27 mouse cellular contexts compared by ENCODE assay signal in genomic region chr1:177742119-177742518, GRCm38 (mm10). TPM values are rescaled to one million over a fixed set of nuclear protein-coding genes. Genes with fewer than 3 reads are reported as not detected.
A peak's percentile ranks its signal among the peaks of the same experiment; 100 is the strongest.
DNase-seq lines count a peak whose midpoint lies in the region; ATAC-seq and TF ChIP-seq lines count a peak whose summit lies in the region.
"Had no signal": no experiment of that assay in that cellular context is flagged by ENCODE, and none has a peak within 500 bp of the region (broad histone marks: within the 10 kb centered on the region; RNA-seq: fewer than 3 reads in every experiment).

No protein-coding gene starts in this region.

- no peak overlapping the region for H3K4me2 ChIP-seq in kidney, embryonic 14.5 days (replicated peaks; ENCODE audit: low read depth, low read length)
- no peak overlapping the region for H3K4me2 ChIP-seq in midbrain, embryonic 11.5 days
- no peak overlapping the region for H3K4me2 ChIP-seq in midbrain, embryonic 16.5 days (ENCODE audit: low read length)
- H3K4me2 ChIP-seq: embryonic facial prominence, embryonic 15.5 days; hindbrain, embryonic 14.5 days had no signal

- ATAC-seq in kidney, embryonic 14.5 days (ENCODE audit: low FRiP score, low TSS enrichment) = no peak
- ATAC-seq in midbrain, embryonic 11.5 days (ENCODE audit: low FRiP score) = no peak
- ATAC-seq in midbrain, embryonic 16.5 days = no peak
- ATAC-seq: activated CD4-positive, CD25-positive, alpha-beta regulatory T cell, adult 4 months; forebrain, embryonic 14.5 days; Patski had no signal

- H3K9me3 ChIP-seq in kidney, embryonic 14.5 days (ENCODE audit: control insufficient read depth, low read length) = no peaks in the 10 kb centered on the region
- H3K9me3 ChIP-seq in midbrain, embryonic 11.5 days (ENCODE audit: control insufficient read depth, low read length) = no peaks in the 10 kb centered on the region
- H3K9me3 ChIP-seq in midbrain, embryonic 16.5 days (replicated peaks; ENCODE audit: control insufficient read depth, low read length, poor library complexity, severe bottlenecking) = no peaks in the 10 kb centered on the region
- H3K9me3 ChIP-seq: embryonic facial prominence, embryonic 15.5 days; forebrain, embryonic 10.5 days; heart, embryonic 10.5 days had no signal

- peak overlapping the region; percentile 39 for H3K27ac ChIP-seq in kidney, adult 2 months (ENCODE audit: insufficient read depth, low read depth, low read length)
- H3K27ac ChIP-seq in kidney, embryonic 14.5 days (ENCODE audit: low read depth, low read length) = no peak overlapping the region
- H3K27ac ChIP-seq in midbrain, embryonic 11.5 days (ENCODE audit: low read depth, low read length) = no peak overlapping the region
- H3K27ac ChIP-seq in midbrain, embryonic 16.5 days (ENCODE audit: low read length) = no peak overlapping the region
- H3K27ac ChIP-seq: embryonic facial prominence, embryonic 15.5 days; forebrain, embryonic 10.5 days; gastrocnemius, adult 2 months; heart, embryonic 10.5 days; hindbrain, embryonic 14.5 days had no signal

- 61% methylated on average over 1 of the region's 1 CpGs for WGBS in kidney, adult 2 months
- 67% methylated on average over 1 of the region's 1 CpGs for WGBS in kidney, embryonic 14.5 days
- WGBS in midbrain, embryonic 11.5 days = 68% methylated on average over 1 of the region's 1 CpGs
- WGBS in midbrain, embryonic 16.5 days = 81% methylated on average over 1 of the region's 1 CpGs

- peaks cover 22% of the 10 kb centered on the region for H3K4me1 ChIP-seq in kidney, adult 2 months (ENCODE audit: control insufficient read depth, insufficient read depth, low read length)
- H3K4me1 ChIP-seq in kidney, embryonic 14.5 days (ENCODE audit: control insufficient read depth, insufficient read depth, low read length) = no peaks in the 10 kb centered on the region
- no peaks in the 10 kb centered on the region for H3K4me1 ChIP-seq in midbrain, embryonic 11.5 days (ENCODE audit: control insufficient read depth, insufficient read depth, low read length)
- H3K4me1 ChIP-seq in midbrain, embryonic 16.5 days (ENCODE audit: control insufficient read depth, insufficient read depth, low read length) = no peaks in the 10 kb centered on the region
- H3K4me1 ChIP-seq: embryonic facial prominence, embryonic 15.5 days; heart, embryonic 10.5 days had no signal

- no peak overlapping the region for H3K9ac ChIP-seq in kidney, embryonic 14.5 days (ENCODE audit: low read depth, low read length)
- no peak overlapping the region for H3K9ac ChIP-seq in midbrain, embryonic 11.5 days (ENCODE audit: low read length)
- no peak overlapping the region for H3K9ac ChIP-seq in midbrain, embryonic 16.5 days (ENCODE audit: low read depth, low read length)
- H3K9ac ChIP-seq: embryonic facial prominence, embryonic 15.5 days; hindbrain, embryonic 14.5 days had no signal

- H3K4me3 ChIP-seq in kidney, adult 2 months (ENCODE audit: insufficient read depth, low read depth, low read length) = peak overlapping the region; percentile 28; the same call in 1 of the 2 replicates
- H3K4me3 ChIP-seq in kidney, embryonic 14.5 days (ENCODE audit: low read length) = no peak overlapping the region
- no peak overlapping the region for H3K4me3 ChIP-seq in midbrain, embryonic 11.5 days (ENCODE audit: low read depth, low read length)
- no peak overlapping the region for H3K4me3 ChIP-seq in midbrain, embryonic 16.5 days (ENCODE audit: low read depth, low read length)
- H3K4me3 ChIP-seq: embryonic facial prominence, embryonic 15.5 days; erythroblast, embryonic 14.5 days; forebrain, embryonic 10.5 days; gastrocnemius, adult 2 months; heart, embryonic 10.5 days had no signal

- H3K36me3 ChIP-seq in kidney, adult 2 months (ENCODE audit: control insufficient read depth, insufficient read depth, low read length) = no peaks in the 10 kb centered on the region; the same call in 1 of the 2 replicates
- H3K36me3 ChIP-seq in kidney, embryonic 14.5 days (ENCODE audit: control insufficient read depth, insufficient read depth, low read length) = no peaks in the 10 kb centered on the region
- no peaks in the 10 kb centered on the region for H3K36me3 ChIP-seq in midbrain, embryonic 11.5 days (ENCODE audit: control insufficient read depth, insufficient read depth, low read length)
- H3K36me3 ChIP-seq in midbrain, embryonic 16.5 days (ENCODE audit: control insufficient read depth, insufficient read depth, low read length) = no peaks in the 10 kb centered on the region
- H3K36me3 ChIP-seq: embryonic facial prominence, embryonic 15.5 days; forebrain, embryonic 10.5 days; heart, embryonic 10.5 days had no signal

- TF ChIP-seq POLR2A in kidney, adult 2 months (IDR thresholded peaks at IDR 0.05; ENCODE audit: low read depth, low read length) = no peak

- no peak for TF ChIP-seq CTCF in kidney, adult 2 months (conservative IDR thresholded peaks at IDR 0.05; ENCODE audit: insufficient read depth, insufficient read length, low read depth, low read length)

- H3K27me3 ChIP-seq in kidney, adult 2 months (replicated peaks; ENCODE audit: control insufficient read depth, insufficient read depth, low read length) = no peaks in the 10 kb centered on the region
- no peaks in the 10 kb centered on the region for H3K27me3 ChIP-seq in kidney, embryonic 14.5 days (ENCODE audit: control insufficient read depth, insufficient read depth, low read length)
- H3K27me3 ChIP-seq in midbrain, embryonic 11.5 days (ENCODE audit: control insufficient read depth, insufficient read depth, low read length) = no peaks in the 10 kb centered on the region
- H3K27me3 ChIP-seq in midbrain, embryonic 16.5 days (ENCODE audit: control insufficient read depth, insufficient read depth, low read depth, low read length) = no peaks in the 10 kb centered on the region
- H3K27me3 ChIP-seq: embryonic facial prominence, embryonic 15.5 days; Patski had no signal

- peak; percentile 41 for DNase-seq in kidney, adult 2 months
- peak; percentile 17 for DNase-seq in midbrain, embryonic 11.5 days (ENCODE audit: low spot score, missing footprints)
- DNase-seq in adipocyte (ENCODE audit: low spot score) = peak; percentile 39
- no peak for DNase-seq in spleen, postnatal 10 days (ENCODE audit: low spot score in 2 of 2)
- no peak for DNase-seq in thymus, postnatal 4 days
- DNase-seq: adrenal gland, postnatal 10 days; cerebellum, adult 11 months; cerebellum, adult 8-10 months; cerebellum, postnatal 14 days; embryo, embryonic 11 days; gastrocnemius, adult 2 months; gastrocnemius, postnatal 25 days; heart, postnatal 10 days had no signal

RNA-seq across cellular contexts. Expression of gene 1700016C15Rik, which starts 12.5 kb away (rescaled TPM):
- polyA plus RNA-seq in kidney, adult 2 months (2012; rRNA removed) = 4.0 and 6.5 TPM in 2 replicates
- polyA plus RNA-seq in kidney, embryonic 14.5 days (2014; fragmentation: Nextera tagmentation; extraction: Ambion mirVana) = not detected in 2 replicates
- polyA plus RNA-seq in midbrain, embryonic 11.5 days (2014; fragmentation: Nextera tagmentation; extraction: Ambion mirVana) = not detected in 2 replicates
- polyA plus RNA-seq in midbrain, embryonic 16.5 days (2015; fragmentation: Nextera tagmentation; extraction: Ambion mirVana) = not detected in 2 replicates
- polyA plus RNA-seq: brain, embryonic 14.5 days; C2C12; embryonic facial prominence, embryonic 11.5 days; erythroblast, embryonic 14.5 days; forebrain, embryonic 10.5 days; forebrain, embryonic 14.5 days; heart, embryonic 10.5 days; heart, embryonic 14.5 days; hindbrain, embryonic 14.5 days had no signal

RNA-seq across cellular contexts. Expression of gene Adss, which starts 54.2 kb away (rescaled TPM):
- polyA plus RNA-seq in kidney, adult 2 months (2012; rRNA removed) = 19.9 and 25.3 TPM in 2 replicates
- 51.3 and 65.8 TPM in 2 replicates for polyA plus RNA-seq in kidney, embryonic 14.5 days (2014; fragmentation: Nextera tagmentation; extraction: Ambion mirVana)
- polyA plus RNA-seq in midbrain, embryonic 11.5 days (2014; fragmentation: Nextera tagmentation; extraction: Ambion mirVana) = 62.4 and 71.5 TPM in 2 replicates
- polyA plus RNA-seq in midbrain, embryonic 16.5 days (2015; fragmentation: Nextera tagmentation; extraction: Ambion mirVana) = 54.7 and 54.8 TPM in 2 replicates

Comparison
In these comparisons a context has a peak if more than half of its experiments do, and no peak if none do; other contexts are left out.
1. DNase-seq: peak in kidney, adult 2 months (single experiment), midbrain, embryonic 11.5 days (single experiment) and adipocyte (single experiment); none in spleen, postnatal 10 days (0 of 2) and thymus, postnatal 4 days (single experiment).